Mouse (Mus musculus): Measurements from ENCODE around the gene Acsf3. TPM values are rescaled to one million over a fixed set of nuclear protein-coding genes. Genes with fewer than 3 reads are reported as not detected.

The Acsf3 gene
- polyA plus RNA-seq, 1 experiment from 2014 or later = 15.4 TPM

GRCm38 (mm10) chr8:122766647-122767200 is 8.6 kb upstream of the Acsf3 start:
- H3K36me3 ChIP-seq (ENCODE audit: control insufficient read depth, insufficient read depth, low read length) = no peaks in the 10 kb centered on the region
- ATAC-seq (ENCODE audit: insufficient read depth, low FRiP score, low TSS enrichment) (no peak), DNase-seq (ENCODE audit: low spot score) (no peak)
- H3K4me3 ChIP-seq (ENCODE audit: low read depth, low read length) = no peak overlapping the region
- H3K9me3 ChIP-seq (ENCODE audit: control insufficient read depth, low read length) = no peaks in the 10 kb centered on the region
- no peak overlapping the region for H3K27ac ChIP-seq (ENCODE audit: low read depth, low read length)
- H3K9ac ChIP-seq (ENCODE audit: low read length) = no peak overlapping the region
- peaks cover 3% of the 10 kb centered on the region; the same call in 1 of the 2 replicates for H3K4me1 ChIP-seq (ENCODE audit: control insufficient read depth, insufficient read depth, low read length)
- no peak overlapping the region for H3K4me2 ChIP-seq (ENCODE audit: low read depth)
- H3K27me3 ChIP-seq (ENCODE audit: control insufficient read depth, insufficient read depth, low read length) = no peaks in the 10 kb centered on the region
- 62% methylated on average over 8 of the region's 8 CpGs for WGBS

GRCm38 (mm10) chr8:122767229-122767628 is 8.1 kb upstream of the Acsf3 start:
- Histone ChIP-seq H3K4me2 (ENCODE audit: low read depth) (no peak overlapping the region), H3K4me3 (ENCODE audit: low read depth, low read length) (no peak overlapping the region), H3K4me1 (ENCODE audit: control insufficient read depth, insufficient read depth, low read length) (peaks cover 3% of the 10 kb centered on the region; the same call in 1 of the 2 replicates), H3K9ac (ENCODE audit: low read length) (no peak overlapping the region), H3K27ac (ENCODE audit: low read depth, low read length) (no peak overlapping the region), H3K9me3 (ENCODE audit: control insufficient read depth, low read length) (no peaks in the 10 kb centered on the region), H3K27me3 (ENCODE audit: control insufficient read depth, insufficient read depth, low read length) (no peaks in the 10 kb centered on the region), H3K36me3 (ENCODE audit: control insufficient read depth, insufficient read depth, low read length) (no peaks in the 10 kb centered on the region)
- no peak for ATAC-seq (ENCODE audit: insufficient read depth, low FRiP score, low TSS enrichment)
- 51% methylated on average over 9 of the region's 9 CpGs for WGBS
- DNase-seq (ENCODE audit: low spot score) = no peak

- Histone ChIP-seq H3K27me3 (ENCODE audit: control insufficient read depth, insufficient read depth, low read length) (no peaks in the 10 kb centered on the region), H3K4me2 (ENCODE audit: low read depth) (no peak overlapping the region), H3K4me1 (ENCODE audit: control insufficient read depth, insufficient read depth, low read length) (peaks cover 3% of the 10 kb centered on the region; the same call in 1 of the 2 replicates), H3K9me3 (ENCODE audit: control insufficient read depth, low read length) (no peaks in the 10 kb centered on the region), H3K27ac (ENCODE audit: low read depth, low read length) (no peak overlapping the region), H3K36me3 (ENCODE audit: control insufficient read depth, insufficient read depth, low read length) (no peaks in the 10 kb centered on the region), H3K9ac (ENCODE audit: low read length) (no peak overlapping the region), H3K4me3 (ENCODE audit: low read depth, low read length) (no peak overlapping the region)
- no peak for DNase-seq (ENCODE audit: low spot score)
- WGBS = 70% methylated on average over 24 of the region's 24 CpGs
- no peak for ATAC-seq (ENCODE audit: insufficient read depth, low FRiP score, low TSS enrichment)
Measured at GRCm38 (mm10) chr8:122769251-122770058, 5.8 kb upstream of the Acsf3 start.

- no peak for DNase-seq (ENCODE audit: low spot score)
- H3K27ac ChIP-seq (ENCODE audit: low read depth, low read length) = no peak overlapping the region
- H3K4me2 ChIP-seq (ENCODE audit: low read depth) = no peak overlapping the region
- no peaks in the 10 kb centered on the region for H3K27me3 ChIP-seq (ENCODE audit: control insufficient read depth, insufficient read depth, low read length)
- H3K36me3 ChIP-seq (ENCODE audit: control insufficient read depth, insufficient read depth, low read length) = no peaks in the 10 kb centered on the region
- WGBS = 37% methylated on average over 10 of the region's 10 CpGs
- H3K4me1 ChIP-seq (ENCODE audit: control insufficient read depth, insufficient read depth, low read length) = peaks cover 4% of the 10 kb centered on the region; the same call in 1 of the 2 replicates
- H3K9me3 ChIP-seq (ENCODE audit: control insufficient read depth, low read length) = no peaks in the 10 kb centered on the region
- H3K4me3 ChIP-seq (ENCODE audit: low read depth, low read length) = no peak overlapping the region
- ATAC-seq (ENCODE audit: insufficient read depth, low FRiP score, low TSS enrichment) = no peak
- no peak overlapping the region; the same call in 1 of the 2 replicates for H3K9ac ChIP-seq (ENCODE audit: low read length)
Measured at GRCm38 (mm10) chr8:122772431-122773060, 2.7 kb upstream of the Acsf3 start.

- Histone ChIP-seq H3K9me3 (ENCODE audit: control insufficient read depth, low read length) (no peaks in the 10 kb centered on the region), H3K4me2 (ENCODE audit: low read depth) (no peak overlapping the region), H3K36me3 (ENCODE audit: control insufficient read depth, insufficient read depth, low read length) (no peaks in the 10 kb centered on the region), H3K27me3 (ENCODE audit: control insufficient read depth, insufficient read depth, low read length) (no peaks in the 10 kb centered on the region), H3K27ac (ENCODE audit: low read depth, low read length) (no peak overlapping the region), H3K9ac (ENCODE audit: low read length) (no peak overlapping the region), H3K4me1 (ENCODE audit: control insufficient read depth, insufficient read depth, low read length) (peaks cover 4% of the 10 kb centered on the region; the same call in 1 of the 2 replicates), H3K4me3 (ENCODE audit: low read depth, low read length) (no peak overlapping the region)
- no peak for DNase-seq (ENCODE audit: low spot score)
- WGBS = 90% methylated on average over 6 of the region's 6 CpGs
- no peak for ATAC-seq (ENCODE audit: insufficient read depth, low FRiP score, low TSS enrichment)
Measured at GRCm38 (mm10) chr8:122777701-122778100, 2.4 kb downstream of the Acsf3 start.

GRCm38 (mm10) chr8:122778703-122779239 is 3.5 kb downstream of the Acsf3 start:
- WGBS = 79% methylated on average over 3 of the region's 3 CpGs
- DNase-seq (ENCODE audit: low spot score) = no peak
- no peaks in the 10 kb centered on the region for H3K9me3 ChIP-seq (ENCODE audit: control insufficient read depth, low read length)
- no peak overlapping the region for H3K9ac ChIP-seq (ENCODE audit: low read length)
- no peak overlapping the region for H3K4me3 ChIP-seq (ENCODE audit: low read depth, low read length)
- H3K27me3 ChIP-seq (ENCODE audit: control insufficient read depth, insufficient read depth, low read length) = no peaks in the 10 kb centered on the region
- no peaks in the 10 kb centered on the region for H3K36me3 ChIP-seq (ENCODE audit: control insufficient read depth, insufficient read depth, low read length)
- no peak overlapping the region for H3K27ac ChIP-seq (ENCODE audit: low read depth, low read length)
- H3K4me1 ChIP-seq (ENCODE audit: control insufficient read depth, insufficient read depth, low read length) = peaks cover 4% of the 10 kb centered on the region; the same call in 1 of the 2 replicates
- no peak for ATAC-seq (ENCODE audit: insufficient read depth, low FRiP score, low TSS enrichment)
- no peak overlapping the region for H3K4me2 ChIP-seq (ENCODE audit: low read depth)

GRCm38 (mm10) chr8:122779255-122779654 is 4.0 kb downstream of the Acsf3 start:
- no peaks in the 10 kb centered on the region for H3K9me3 ChIP-seq (ENCODE audit: control insufficient read depth, low read length)
- no peaks in the 10 kb centered on the region for H3K27me3 ChIP-seq (ENCODE audit: control insufficient read depth, insufficient read depth, low read length)
- no peak overlapping the region for H3K4me2 ChIP-seq (ENCODE audit: low read depth)
- H3K4me1 ChIP-seq (ENCODE audit: control insufficient read depth, insufficient read depth, low read length) = peaks cover 4% of the 10 kb centered on the region; the same call in 1 of the 2 replicates
- H3K36me3 ChIP-seq (ENCODE audit: control insufficient read depth, insufficient read depth, low read length) = no peaks in the 10 kb centered on the region
- no peak overlapping the region for H3K9ac ChIP-seq (ENCODE audit: low read length)
- ATAC-seq (ENCODE audit: insufficient read depth, low FRiP score, low TSS enrichment) = no peak
- H3K4me3 ChIP-seq (ENCODE audit: low read depth, low read length) = no peak overlapping the region
- WGBS = 85% methylated on average over 9 of the region's 9 CpGs
- no peak overlapping the region for H3K27ac ChIP-seq (ENCODE audit: low read depth, low read length)
- DNase-seq (ENCODE audit: low spot score) = no peak

- ATAC-seq (ENCODE audit: insufficient read depth, low FRiP score, low TSS enrichment) (no peak), DNase-seq (ENCODE audit: low spot score) (no peak)
- H3K27me3 ChIP-seq (ENCODE audit: control insufficient read depth, insufficient read depth, low read length) = no peaks in the 10 kb centered on the region
- H3K36me3 ChIP-seq (ENCODE audit: control insufficient read depth, insufficient read depth, low read length) = no peaks in the 10 kb centered on the region; the same call in 1 of the 2 replicates
- no peak overlapping the region for H3K4me3 ChIP-seq (ENCODE audit: low read depth, low read length)
- no peaks in the 10 kb centered on the region for H3K9me3 ChIP-seq (ENCODE audit: control insufficient read depth, low read length)
- no peak overlapping the region for H3K9ac ChIP-seq (ENCODE audit: low read length)
- WGBS = 81% methylated on average over 1 of the region's 1 CpGs
- H3K4me2 ChIP-seq (ENCODE audit: low read depth) = no peak overlapping the region
- no peaks in the 10 kb centered on the region for H3K4me1 ChIP-seq (ENCODE audit: control insufficient read depth, insufficient read depth, low read length)
- H3K27ac ChIP-seq (ENCODE audit: low read depth, low read length) = no peak overlapping the region
Measured at GRCm38 (mm10) chr8:122784756-122785155, 9.5 kb downstream of the Acsf3 start.

All from neural tube, embryonic 11.5 days (tissue).